Mouse (Mus musculus) spleen, postnatal 36 days (tissue): Measurements from ENCODE around the gene Olfr698.
"Not testable (repeated sequence)": the region's sequence is repeated elsewhere in the genome, so short reads cannot be mapped to it uniquely, and the experiment has no call there.

Experiments used
- DNase-seq, 2 experiments: peaks; one replicate each; pipeline ENCODE4 v3.0.0; 2022; ENCODE audit warnings: low spot score in 2 of 2, mixed read lengths in 1 of 2

Olfr698 gene

GRCm38 (mm10) chr7:106755297-106755696 is at the start of gene Olfr698:
TSS of gene Olfr698 (minus strand) at chr7:106755397.
- no peak for DNase-seq

GRCm38 (mm10) chr7:106793098-106793497 is 37.9 kb upstream of the Olfr698 start, which contains the start of gene Olfr699:
TSS of gene Olfr699 (minus strand) at chr7:106793198.
- DNase-seq: no peak

- DNase-seq: peak in 1 of 2 experiments; percentile 17
These were observed 33.1 kb upstream of the Olfr698 start for GRCm38 (mm10) chr7:106788330-106788729.

DNA sequence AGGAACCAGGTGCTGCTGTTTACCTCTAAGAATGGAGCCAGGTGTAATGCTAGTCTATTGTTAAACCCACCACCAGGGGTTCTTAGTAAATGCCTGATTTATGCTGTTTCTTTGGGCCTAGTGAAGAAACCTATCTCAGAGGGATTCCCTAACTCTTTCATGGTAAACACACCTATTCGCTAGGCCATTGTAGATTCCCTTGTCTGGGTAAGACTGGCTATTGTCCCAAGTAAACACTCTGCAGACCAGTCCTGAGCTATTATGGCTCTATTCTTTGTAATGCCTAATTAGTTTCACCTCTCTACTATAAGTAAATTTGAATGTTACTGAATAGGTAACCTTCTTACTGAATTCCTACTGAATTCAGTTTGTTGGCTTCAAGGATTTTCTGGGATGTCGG is 5.8 kb upstream of the Olfr698 start:
- not testable (repeated sequence) for DNase-seq

- DNase-seq: no peak
These were observed 3.6 kb upstream of the Olfr698 start for GRCm38 (mm10) chr7:106758800-106759199.

- DNase-seq: no peak
These were observed 9.4 kb downstream of the Olfr698 start for GRCm38 (mm10) chr7:106745811-106746210.

- no peak for DNase-seq
These were observed 12.9 kb downstream of the Olfr698 start, which contains the start of gene Olfr697 for GRCm38 (mm10) chr7:106742343-106742742. TSS of gene Olfr697 (minus strand) at chr7:106742443.

- DNase-seq: no peak
These were observed 18.2 kb downstream of the Olfr698 start for GRCm38 (mm10) chr7:106737028-106737427.

DNA sequence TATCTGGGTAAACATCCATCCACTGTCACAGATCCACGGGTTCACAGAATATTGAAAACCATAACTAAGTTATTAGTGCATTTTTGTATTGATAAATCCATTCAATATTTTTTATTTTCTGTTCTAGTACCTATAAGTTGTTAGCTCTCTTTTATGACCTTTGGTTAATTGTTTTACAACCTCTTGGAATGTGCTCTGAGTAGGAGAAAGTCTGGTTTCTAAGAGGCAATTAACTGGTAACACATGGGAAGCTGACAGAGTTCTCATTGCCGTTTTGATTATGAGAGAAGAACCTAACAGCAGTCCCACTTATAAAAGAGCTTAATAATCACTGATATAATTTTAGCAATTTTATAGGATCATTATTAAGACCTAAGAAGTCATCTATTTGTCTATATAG is 21.5 kb downstream of the Olfr698 start:
- no peak for DNase-seq

DNA sequence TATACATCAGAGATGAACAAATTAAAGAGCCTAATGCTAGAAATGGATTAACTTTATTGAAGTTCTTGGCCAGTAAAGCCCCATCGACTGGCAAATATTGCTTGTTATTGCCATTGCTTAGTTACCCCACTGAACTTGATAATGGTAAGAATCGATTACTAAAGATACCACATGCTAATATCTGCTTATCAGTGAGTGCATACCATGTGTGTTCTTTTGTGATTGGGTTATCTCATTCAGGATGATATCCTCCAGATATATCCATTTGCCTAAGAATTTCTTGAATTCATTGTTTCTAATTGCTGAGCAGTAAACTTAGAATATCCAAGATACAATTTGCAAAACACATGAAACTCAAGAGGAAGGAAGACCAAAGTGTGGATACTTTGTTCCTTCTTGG is 29.5 kb downstream of the Olfr698 start:
- not testable (repeated sequence) for DNase-seq

DNA sequence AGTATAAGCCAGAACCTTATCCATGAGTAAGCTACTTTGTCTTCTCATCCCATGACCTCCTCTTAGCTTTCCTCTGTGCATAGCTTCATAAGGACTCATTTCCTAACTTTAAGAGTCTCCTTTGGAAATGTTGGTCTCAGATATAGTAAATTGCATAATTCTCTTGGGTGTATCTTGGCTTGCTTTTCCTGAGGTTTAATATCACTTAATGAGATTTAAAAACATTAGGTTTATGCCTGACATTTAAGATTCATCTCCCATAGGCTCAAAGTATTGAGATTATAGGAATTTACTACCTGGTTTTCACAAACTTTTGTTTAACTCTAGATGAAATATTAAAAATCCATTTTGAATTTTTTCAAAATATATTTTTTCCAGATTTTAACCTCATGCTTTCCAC is 38.9 kb downstream of the Olfr698 start, which contains the start of gene Olfr695:
TSS of gene Olfr695 (minus strand) at position 101 of the 400 bp plus-strand sequence.
- no peak for DNase-seq

- peak in 1 of 2 experiments; percentile 11 for DNase-seq
These were observed 43.7 kb downstream of the Olfr698 start for GRCm38 (mm10) chr7:106711463-106711862.

DNA sequence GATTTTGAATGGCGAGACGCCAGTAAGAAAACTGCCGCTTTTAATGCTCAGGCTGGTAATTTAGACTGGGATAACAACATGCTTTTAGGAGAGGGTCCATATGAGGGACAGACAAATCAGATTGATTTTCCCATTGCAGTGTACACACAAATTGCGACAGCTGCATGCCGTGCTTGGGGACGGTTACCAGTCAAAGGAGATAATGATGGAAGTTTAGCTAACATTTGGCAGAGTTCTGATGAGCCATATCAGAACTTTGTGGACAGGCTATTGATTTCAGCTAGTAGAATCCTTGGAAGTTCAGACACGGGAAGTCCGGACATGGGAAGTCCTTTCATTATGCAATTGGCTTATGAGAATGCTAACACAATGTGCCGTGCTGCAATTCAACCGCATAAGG is 47.5 kb downstream of the Olfr698 start:
- not testable (repeated sequence) for DNase-seq
